Mouse (Mus musculus) midbrain, embryonic 16.5 days (tissue): ENCODE results near the gene Pask. TPM values are rescaled to one million over a fixed set of nuclear protein-coding genes. Genes with fewer than 3 reads are reported as not detected.

Source experiments
- ATAC-seq: fragments of 200-750 bp; cut with Nextera tagmentation; 2 replicates; pipeline ENCODE4 v1.8.0; 2017; ENCODE audit warnings: moderate TSS enrichment
- H3K27ac ChIP-seq: fragments of 300-500 bp; sonication (generic); 2 replicates; pipeline ENCODE4 v1.5.1; 2014; ENCODE audit warnings: mild to moderate bottlenecking, low read length, mixed read lengths
- H3K27me3 ChIP-seq: fragments of 300-500 bp; sonication (generic); 2 replicates; pipeline ENCODE4 v1.6.1; 2014; ENCODE audit warnings: low read depth, low read length, mixed read lengths; ENCODE audit not compliant: control insufficient read depth, insufficient read depth
- H3K36me3 ChIP-seq: fragments of 300-500 bp; sonication (generic); 2 replicates; pipeline ENCODE4 v1.6.1; 2014; ENCODE audit warnings: mild to moderate bottlenecking, low read length, moderate library complexity, mixed read lengths; ENCODE audit not compliant: control insufficient read depth, insufficient read depth
- H3K4me1 ChIP-seq: fragments of 300-500 bp; sonication (generic); 2 replicates; pipeline ENCODE4 v1.6.1; 2014; ENCODE audit warnings: mild to moderate bottlenecking, low read length, mixed read lengths; ENCODE audit not compliant: control insufficient read depth, insufficient read depth
- H3K4me2 ChIP-seq: fragments of 300-500 bp; sonication (generic); 2 replicates; pipeline ENCODE4 v1.6.1; 2014; ENCODE audit warnings: mild to moderate bottlenecking, low read length, mixed read lengths
- H3K4me3 ChIP-seq: fragments of 300-500 bp; sonication (generic); 2 replicates; pipeline ENCODE4 v1.5.1; 2014; ENCODE audit warnings: low read depth, mild to moderate bottlenecking, low read length, moderate library complexity, mixed read lengths
- H3K9ac ChIP-seq: fragments of 300-500 bp; sonication (generic); 2 replicates; pipeline ENCODE4 v1.6.1; 2014; ENCODE audit warnings: low read depth, low read length, mixed read lengths
- H3K9me3 ChIP-seq: fragments of 300-500 bp; sonication (generic); replicated peaks from 2 replicates; pipeline ENCODE4 v1.6.1; 2014; ENCODE audit warnings: mild to moderate bottlenecking, low read length, mixed read lengths; ENCODE audit not compliant: control insufficient read depth, poor library complexity, severe bottlenecking
- WGBS: fragments of 180-500 bp; shearing (Covaris S2); extraction: QIAGEN DNeasy Blood & Tissue Kit; methylation state at CpG from one replicate; pipeline ENCODE4 v1.1.7; 2014; 5-methylcytosine and 5-hydroxymethylcytosine counted together
- microRNA-seq: library from miRNA; unstranded; fragments of <30 nt; microRNA quantifications from one replicate; pipeline ENCODE4, GENCODE M21; 2017
- polyA plus RNA-seq: library from polyadenylated mRNA; unstranded; fragments of >200 nt; fragmentation: Nextera tagmentation; extraction: Ambion mirVana; gene quantifications from 2 replicates; pipeline ENCODE4 v1.2.1, GENCODE M21; 2015

Pask gene
- polyA plus RNA-seq, 1 experiment from 2014 or later, result 7.9 TPM

- H3K9me3 ChIP-seq, result no peaks in the 10 kb centered on the region
- H3K4me3 ChIP-seq, result no peak overlapping the region
- peaks cover 2% of the 10 kb centered on the region; the same call in 1 of the 2 replicates for H3K4me1 ChIP-seq
- 68% methylated on average over 3 of the region's 3 CpGs for WGBS
- H3K27me3 ChIP-seq, result 0 out of 2 replicates have a peak, but pooled peaks cover 2% of the 10 kb centered on the region
- no peak overlapping the region for H3K9ac ChIP-seq
- H3K4me2 ChIP-seq, result no peak overlapping the region
- H3K36me3 ChIP-seq, result no peaks in the 10 kb centered on the region
- ATAC-seq, result no peak
- no peak overlapping the region for H3K27ac ChIP-seq
Observed at GRCm38 (mm10) chr1:93270516-93271240, 72.6 kb downstream of the Pask start.

- H3K27ac ChIP-seq, result no peak overlapping the region
- H3K36me3 ChIP-seq, result no peaks in the 10 kb centered on the region
- H3K4me1 ChIP-seq, result peaks cover 2% of the 10 kb centered on the region; the same call in 1 of the 2 replicates
- 92% methylated on average over 2 of the region's 2 CpGs for WGBS
- H3K4me3 ChIP-seq, result no peak overlapping the region
- H3K4me2 ChIP-seq, result no peak overlapping the region
- 0 out of 2 replicates have a peak, but pooled peaks cover 2% of the 10 kb centered on the region for H3K27me3 ChIP-seq
- ATAC-seq, result no peak
- no peaks in the 10 kb centered on the region for H3K9me3 ChIP-seq
- no peak overlapping the region for H3K9ac ChIP-seq
Observed at GRCm38 (mm10) chr1:93268246-93268645, 75.0 kb downstream of the Pask start.

GRCm38 (mm10) chr1:93267207-93267606 lies 76.1 kb downstream of the Pask start:
- Histone ChIP-seq H3K27me3 (0 out of 2 replicates have a peak, but pooled peaks cover 2% of the 10 kb centered on the region), H3K4me1 (no peaks in the 10 kb centered on the region), H3K9me3 (no peaks in the 10 kb centered on the region), H3K4me3 (no peak overlapping the region), H3K4me2 (no peak overlapping the region), H3K36me3 (no peaks in the 10 kb centered on the region), H3K27ac (no peak overlapping the region), H3K9ac (no peak overlapping the region)
- no peak for ATAC-seq
- WGBS, result 62% methylated on average over 3 of the region's 3 CpGs

Small RNAs within 50 kb of the gene (microRNA-seq; reads per million reads assigned to microRNA genes)
- gene Mir6345, result not detected
- not detected for gene Mir6901
- gene Mir6902, result not detected

Other genes starting within 250 kb of the Pask start
- gene Kif1a, start 241.5 kb downstream of the Pask start, polyA plus RNA-seq, result 514 and 519 TPM in 2 replicates
- not detected in 2 replicates for gene Agxt, start 208.2 kb downstream of the Pask start, polyA plus RNA-seq
- 0.11 TPM in 1 of 2 replicates, not detected in the other for gene 2310007B03Rik, start 182.5 kb downstream of the Pask start, polyA plus RNA-seq
- gene Crocc2, start 174.8 kb downstream of the Pask start, polyA plus RNA-seq, result 0.51 and 0.74 TPM in 2 replicates
- 5.5 and 6.2 TPM in 2 replicates for gene Sned1, start 107.6 kb downstream of the Pask start, polyA plus RNA-seq
- 32.2 and 34.9 TPM in 2 replicates for gene Mterf4, start 37.6 kb downstream of the Pask start, polyA plus RNA-seq
- 53.1 and 56.2 TPM in 2 replicates for gene Ppp1r7, start 628 bp downstream of the Pask start, polyA plus RNA-seq
- 0.92 and 1.2 TPM in 2 replicates for gene Ano7, start 30.4 kb upstream of the Pask start, polyA plus RNA-seq
- 53.5 and 66.7 TPM in 2 replicates for gene Hdlbp, start 135.3 kb upstream of the Pask start, polyA plus RNA-seq
- gene Farp2, start 168.6 kb upstream of the Pask start, polyA plus RNA-seq, result 3.8 and 4.4 TPM in 2 replicates